8 mouse cellular contexts compared by ENCODE assay signal in the genomic region with DNA sequence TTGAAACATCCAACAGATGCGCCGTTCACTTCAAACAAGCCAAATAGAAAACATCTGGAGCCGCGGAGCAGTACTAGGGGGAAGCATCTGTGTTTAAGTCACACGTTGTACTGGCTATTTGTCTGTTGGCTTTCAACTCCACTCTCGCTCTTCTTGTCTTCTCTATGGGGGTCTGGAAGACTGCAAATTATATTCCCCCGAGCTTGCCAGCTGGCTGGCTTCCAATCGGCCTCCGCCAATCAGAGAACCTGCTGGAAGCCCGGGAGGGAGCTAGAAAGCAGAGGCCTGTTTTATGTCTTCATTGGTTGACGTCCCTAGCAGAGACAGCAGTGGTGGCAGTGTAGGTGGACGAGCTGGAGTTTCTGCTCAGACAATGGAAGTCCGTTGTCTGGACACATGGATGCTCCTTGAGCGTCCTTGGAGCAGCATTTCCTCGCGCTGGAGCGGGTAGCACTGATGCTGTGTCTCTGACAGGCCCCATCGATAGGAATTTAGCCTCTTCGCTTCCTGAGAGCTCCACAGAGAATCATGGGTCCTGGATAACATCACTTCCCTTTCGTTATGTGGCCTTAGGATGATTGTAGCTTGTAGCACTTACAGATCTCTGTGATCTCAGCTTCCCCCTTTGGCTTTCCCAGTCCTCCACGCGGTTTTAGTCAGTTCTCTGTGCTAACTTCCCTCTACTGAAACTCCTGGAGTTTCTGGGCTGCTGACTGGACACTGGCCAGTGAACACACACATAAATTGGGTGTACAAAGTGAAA.
DNase-seq lines count a peak whose midpoint lies in the region; ATAC-seq lines count a peak whose summit lies in the region.

No protein-coding gene starts in this region.

- 64% methylated on average over 22 of the region's 22 CpGs for WGBS in forebrain, embryonic 13.5 days
- WGBS in forebrain, embryonic 11.5 days = 85% methylated on average over 22 of the region's 22 CpGs

- no peak overlapping the region for H3K4me3 ChIP-seq in forebrain, embryonic 13.5 days
- no peak overlapping the region for H3K4me3 ChIP-seq in forebrain, embryonic 11.5 days (ENCODE audit: low read depth, low read length)

- no peaks in the 10 kb centered on the region for H3K9me3 ChIP-seq in forebrain, embryonic 13.5 days (replicated peaks)
- H3K9me3 ChIP-seq in forebrain, embryonic 11.5 days (ENCODE audit: control insufficient read depth, low read length) = no peaks in the 10 kb centered on the region

- ATAC-seq in forebrain, embryonic 13.5 days = peak; percentile 85
- ATAC-seq in forebrain, embryonic 11.5 days (replicated peaks; ENCODE audit: low FRiP score) = no peak
- peak; percentile 73 for ATAC-seq in megakaryocyte, adult 5-6 weeks (ENCODE audit: poor library complexity, severe bottlenecking)

- peaks cover 9% of the 10 kb centered on the region for H3K4me1 ChIP-seq in forebrain, embryonic 13.5 days
- H3K4me1 ChIP-seq in forebrain, embryonic 11.5 days (replicated peaks; ENCODE audit: control insufficient read depth, insufficient read depth, low read length) = no peaks in the 10 kb centered on the region

- no peak overlapping the region for H3K9ac ChIP-seq in forebrain, embryonic 13.5 days
- no peak overlapping the region for H3K9ac ChIP-seq in forebrain, embryonic 11.5 days (ENCODE audit: low read length)

- no peaks in the 10 kb centered on the region for H3K36me3 ChIP-seq in forebrain, embryonic 13.5 days (ENCODE audit: poor library complexity, severe bottlenecking)
- H3K36me3 ChIP-seq in forebrain, embryonic 11.5 days (ENCODE audit: control insufficient read depth, insufficient read depth, low read length) = no peaks in the 10 kb centered on the region

- no peak overlapping the region for H3K4me2 ChIP-seq in forebrain, embryonic 13.5 days
- no peak overlapping the region for H3K4me2 ChIP-seq in forebrain, embryonic 11.5 days (ENCODE audit: low read depth, low read length, severe bottlenecking)

- no peak for DNase-seq in forebrain, embryonic 11.5 days (ENCODE audit: low spot score)
- peak; percentile 96 for DNase-seq in MN1 (ENCODE audit: low spot score)
- peak; percentile 52 for DNase-seq in embryo, embryonic 11.5 days (ENCODE audit: low read depth, low spot score)
- DNase-seq in heart, adult 9 months (ENCODE audit: low spot score in 2 of 2) = peak; percentile 77 to 81
- peak; percentile 65 for DNase-seq in kidney, postnatal 14 days
- DNase-seq in spleen, adult 12 weeks (ENCODE audit: low spot score) = no peak

- H3K27me3 ChIP-seq in forebrain, embryonic 13.5 days = 0 out of 2 replicates have a peak, but pooled peaks cover 13% of the 10 kb centered on the region
- no peaks in the 10 kb centered on the region for H3K27me3 ChIP-seq in forebrain, embryonic 11.5 days (ENCODE audit: control insufficient read depth, insufficient read depth, low read length)

- no peak overlapping the region for H3K27ac ChIP-seq in forebrain, embryonic 13.5 days
- H3K27ac ChIP-seq in forebrain, embryonic 11.5 days (ENCODE audit: low read depth, low read length) = no peak overlapping the region

Comparison
In these comparisons a context has a peak if more than half of its experiments do, and no peak if none do; other contexts are left out.
1. DNase-seq: peak in MN1 (single experiment), embryo, embryonic 11.5 days (single experiment), heart, adult 9 months (2 of 2) and kidney, postnatal 14 days (single experiment); none in forebrain, embryonic 11.5 days (single experiment) and spleen, adult 12 weeks (single experiment).